Mouse (Mus musculus) embryonic facial prominence, embryonic 14.5 days (tissue): ENCODE data around the gene Adgra3. TPM values are rescaled to one million over a fixed set of nuclear protein-coding genes. Genes with fewer than 3 reads are reported as not detected.
A peak's percentile ranks its signal among the peaks of the same experiment; 100 is the strongest.

Experiments
- ATAC-seq: fragments of 200-750 bp; cut with Nextera tagmentation; 2 replicates; pipeline ENCODE4 v1.8.0; 2017; ENCODE audit warnings: low read depth, moderate number of reproducible peaks, moderate TSS enrichment
- DNase-seq: peaks from one replicate; pipeline ENCODE4 v3.0.0-alpha.2; 2015; ENCODE audit warnings: low spot score
- H3K27ac ChIP-seq: fragments of 300-500 bp; sonication (generic); replicated peaks from 2 replicates; pipeline ENCODE4 v1.5.1; 2014; ENCODE audit warnings: low read depth, mild to moderate bottlenecking, low read length, moderate library complexity
- H3K27me3 ChIP-seq: fragments of 300-500 bp; sonication (generic); replicated peaks from 2 replicates; pipeline ENCODE4 v1.6.1; 2014; ENCODE audit warnings: low read length; ENCODE audit not compliant: control insufficient read depth, insufficient read depth
- H3K36me3 ChIP-seq: fragments of 300-500 bp; sonication (generic); 2 replicates; pipeline ENCODE4 v1.6.1; 2014; ENCODE audit warnings: low read length, mixed read lengths; ENCODE audit not compliant: control insufficient read depth, insufficient read depth
- H3K4me1 ChIP-seq: fragments of 300-500 bp; sonication (generic); 2 replicates; pipeline ENCODE4 v1.6.1; 2014; ENCODE audit warnings: antibody characterized with exemption, low read length; ENCODE audit not compliant: control insufficient read depth, insufficient read depth
- H3K4me2 ChIP-seq: fragments of 300-500 bp; sonication (generic); 2 replicates; pipeline ENCODE4 v1.6.1; 2014; ENCODE audit warnings: low read depth, mild to moderate bottlenecking, low read length, moderate library complexity, mixed read lengths
- H3K4me3 ChIP-seq: fragments of 300-500 bp; sonication (generic); 2 replicates; pipeline ENCODE4 v1.5.1; 2014; ENCODE audit warnings: low read depth, mild to moderate bottlenecking, low read length
- H3K9ac ChIP-seq: fragments of 300-500 bp; sonication (generic); 2 replicates; pipeline ENCODE4 v1.6.1; 2014; ENCODE audit warnings: low read depth, mild to moderate bottlenecking, low read length, moderate library complexity, mixed read lengths
- H3K9me3 ChIP-seq: fragments of 300-500 bp; sonication (generic); 2 replicates; pipeline ENCODE4 v1.6.1; 2016; ENCODE audit warnings: low read length; ENCODE audit not compliant: control insufficient read depth
- WGBS: fragments of 180-500 bp; shearing (Covaris S2); extraction: QIAGEN DNeasy Blood & Tissue Kit; methylation state at CpG from one replicate; pipeline ENCODE4 v1.1.7; 2014; 5-methylcytosine and 5-hydroxymethylcytosine counted together
- polyA plus RNA-seq: library from polyadenylated mRNA; unstranded; fragments of >200 nt; fragmentation: Nextera tagmentation; extraction: Ambion mirVana; gene quantifications from 2 replicates; pipeline ENCODE4 v1.2.1, GENCODE M21; 2014

Gene Adgra3
- polyA plus RNA-seq, 1 experiment from 2014 or later, result 38.3 TPM

DNA sequence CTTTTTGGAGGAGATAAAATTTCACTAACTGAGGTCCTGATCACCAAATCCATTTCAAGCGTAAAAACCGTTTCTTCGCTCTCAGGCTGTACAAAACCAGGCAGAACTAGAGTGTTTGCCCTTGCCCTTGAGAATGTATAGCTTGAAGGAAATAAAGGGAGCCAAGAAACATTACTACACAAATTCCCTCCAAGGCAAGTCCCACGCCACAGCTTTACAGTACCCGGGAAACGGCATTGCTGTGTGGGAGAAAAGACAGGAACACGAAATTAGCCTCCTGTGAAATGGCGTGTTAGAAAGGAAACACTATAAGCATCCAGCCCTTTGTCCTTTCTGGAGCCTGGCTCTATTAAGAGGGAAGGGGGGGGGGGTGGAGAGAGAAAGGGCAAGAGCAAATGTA lies 21.1 kb downstream of the Adgra3 start:
- 69% methylated on average over 8 of the region's 8 CpGs for WGBS
- no peaks in the 10 kb centered on the region for H3K27me3 ChIP-seq
- no peak for DNase-seq
- no peak overlapping the region for H3K4me2 ChIP-seq
- H3K4me1 ChIP-seq, result peaks cover 44% of the 10 kb centered on the region
- no peak overlapping the region; the same call in 1 of the 2 replicates for H3K27ac ChIP-seq
- no peak for ATAC-seq
- H3K9ac ChIP-seq, result no peak overlapping the region
- no peak overlapping the region for H3K4me3 ChIP-seq
- no peaks in the 10 kb centered on the region for H3K36me3 ChIP-seq
- H3K9me3 ChIP-seq, result no peaks in the 10 kb centered on the region

DNA sequence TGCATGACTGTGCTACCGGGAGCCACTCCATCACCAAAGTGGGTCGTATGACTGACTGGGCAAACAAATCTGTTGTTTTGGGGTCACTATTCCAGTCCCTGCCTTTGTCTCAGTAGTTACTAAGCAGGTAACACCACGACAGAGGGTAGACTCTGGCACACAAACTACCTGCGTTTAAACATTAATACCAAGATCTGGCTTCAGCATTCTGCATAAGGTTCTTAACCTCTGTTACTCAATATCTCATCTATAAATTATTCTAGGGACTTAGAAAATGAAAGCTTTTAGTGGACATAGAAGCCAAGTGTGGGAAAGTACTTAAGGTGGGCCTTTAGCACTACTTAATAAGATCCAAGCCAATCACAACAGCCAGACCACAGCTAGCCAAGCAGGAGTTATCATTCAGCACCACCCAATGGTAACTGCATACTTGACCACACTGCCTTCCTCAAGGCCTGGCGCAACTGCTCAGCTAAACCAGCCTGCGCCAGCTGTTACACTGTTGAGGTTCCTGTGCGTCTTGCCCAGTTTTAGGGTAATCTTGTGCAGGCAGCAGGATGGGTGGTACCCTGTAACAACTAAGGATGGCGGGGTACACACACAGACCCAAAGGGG lies 23.8 kb downstream of the Adgra3 start:
- peaks cover 42% of the 10 kb centered on the region for H3K4me1 ChIP-seq
- no peak overlapping the region for H3K4me2 ChIP-seq
- no peak for DNase-seq
- no peaks in the 10 kb centered on the region for H3K9me3 ChIP-seq
- H3K27ac ChIP-seq, result no peak overlapping the region
- H3K4me3 ChIP-seq, result no peak overlapping the region
- no peak overlapping the region for H3K9ac ChIP-seq
- H3K27me3 ChIP-seq, result no peaks in the 10 kb centered on the region
- 83% methylated on average over 8 of the region's 8 CpGs for WGBS
- no peaks in the 10 kb centered on the region for H3K36me3 ChIP-seq
- no peak for ATAC-seq

DNA sequence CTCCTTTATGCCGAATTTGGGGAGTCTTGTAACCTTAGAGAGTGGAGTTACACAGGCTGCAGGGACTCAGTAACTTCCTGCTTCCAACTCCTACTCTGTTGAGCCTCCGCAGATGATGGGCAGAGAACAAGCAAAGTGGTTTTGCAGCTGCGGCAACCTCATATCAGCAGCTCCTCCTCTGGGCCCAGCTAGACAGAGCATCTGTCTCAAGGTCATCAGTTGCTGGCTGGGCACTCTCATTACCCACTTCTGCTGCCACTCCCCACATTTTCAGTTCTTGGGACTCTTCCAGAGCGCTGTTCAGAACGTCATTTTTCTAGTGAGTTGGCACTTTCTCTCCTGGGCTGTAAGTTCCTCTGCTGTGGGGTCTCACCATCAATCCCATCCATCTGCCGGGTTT lies 24.6 kb downstream of the Adgra3 start:
- WGBS, result 58% methylated on average over 6 of the region's 6 CpGs
- no peak overlapping the region for H3K27ac ChIP-seq
- peaks cover 44% of the 10 kb centered on the region for H3K4me1 ChIP-seq
- DNase-seq, result peak; percentile 53
- no peaks in the 10 kb centered on the region for H3K9me3 ChIP-seq
- H3K36me3 ChIP-seq, result no peaks in the 10 kb centered on the region
- no peak overlapping the region for H3K4me2 ChIP-seq
- H3K9ac ChIP-seq, result no peak overlapping the region
- no peaks in the 10 kb centered on the region for H3K27me3 ChIP-seq
- ATAC-seq, result peak; percentile 51; the same call in 1 of the 2 replicates
- H3K4me3 ChIP-seq, result no peak overlapping the region

DNA sequence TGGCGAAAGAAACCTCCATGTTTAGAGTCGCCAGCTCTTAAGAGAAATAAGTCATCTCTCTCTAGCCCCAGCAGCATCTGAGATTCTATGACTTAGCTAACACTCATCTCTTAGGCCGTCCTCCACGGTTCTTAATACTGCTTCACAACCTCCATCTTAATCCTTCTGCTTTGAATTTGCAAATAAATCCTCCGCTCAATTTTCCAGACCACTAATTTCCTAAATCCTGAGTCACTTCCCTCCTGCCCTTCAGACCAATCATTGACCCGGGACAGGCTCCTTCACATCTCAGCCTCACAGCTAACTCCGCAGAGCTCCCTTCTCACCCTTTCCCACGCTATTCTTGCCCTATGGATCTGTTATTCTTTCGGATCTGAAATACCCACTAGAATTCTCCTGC lies 25.1 kb downstream of the Adgra3 start:
- no peaks in the 10 kb centered on the region for H3K9me3 ChIP-seq
- WGBS, result 63% methylated on average over 9 of the region's 9 CpGs

DNA sequence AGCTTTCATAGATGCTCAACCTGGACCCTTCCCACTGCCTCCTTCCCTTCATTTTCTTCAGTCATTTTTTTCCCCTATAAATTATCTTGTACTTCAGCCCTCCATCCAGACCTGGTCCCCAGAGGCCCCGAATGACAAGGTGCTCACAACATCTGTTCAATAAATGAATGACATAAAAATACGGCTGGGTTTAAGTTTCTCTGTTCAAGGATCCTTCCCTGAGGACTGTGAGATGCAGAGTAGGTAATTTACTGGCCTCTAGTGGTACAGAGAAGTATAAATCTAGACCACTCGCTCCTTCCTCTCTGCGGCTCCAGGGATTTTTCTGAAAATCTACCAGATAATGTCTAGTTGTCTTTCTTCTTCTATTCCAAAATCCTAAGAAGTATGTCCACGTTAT lies 26.5 kb downstream of the Adgra3 start:
- Histone ChIP-seq H3K4me2 (no peak overlapping the region), H3K27me3 (no peaks in the 10 kb centered on the region), H3K9ac (no peak overlapping the region), H3K4me3 (no peak overlapping the region), H3K4me1 (peaks cover 42% of the 10 kb centered on the region), H3K9me3 (no peaks in the 10 kb centered on the region), H3K27ac (no peak overlapping the region; the same call in 1 of the 2 replicates), H3K36me3 (no peaks in the 10 kb centered on the region)
- ATAC-seq (peak; percentile 44; the same call in 1 of the 2 replicates), DNase-seq (no peak)
- WGBS, result 47% methylated on average over 5 of the region's 5 CpGs

More for the DNA sequence above, 25.1 kb downstream of the Adgra3 start:
- Histone ChIP-seq H3K4me1 (peaks cover 42% of the 10 kb centered on the region), H3K27ac (no peak overlapping the region), H3K27me3 (no peaks in the 10 kb centered on the region), H3K9ac (no peak overlapping the region), H3K4me2 (no peak overlapping the region), H3K4me3 (no peak overlapping the region), H3K36me3 (no peaks in the 10 kb centered on the region)
- DNase-seq, result no peak
- no peak for ATAC-seq

DNA sequence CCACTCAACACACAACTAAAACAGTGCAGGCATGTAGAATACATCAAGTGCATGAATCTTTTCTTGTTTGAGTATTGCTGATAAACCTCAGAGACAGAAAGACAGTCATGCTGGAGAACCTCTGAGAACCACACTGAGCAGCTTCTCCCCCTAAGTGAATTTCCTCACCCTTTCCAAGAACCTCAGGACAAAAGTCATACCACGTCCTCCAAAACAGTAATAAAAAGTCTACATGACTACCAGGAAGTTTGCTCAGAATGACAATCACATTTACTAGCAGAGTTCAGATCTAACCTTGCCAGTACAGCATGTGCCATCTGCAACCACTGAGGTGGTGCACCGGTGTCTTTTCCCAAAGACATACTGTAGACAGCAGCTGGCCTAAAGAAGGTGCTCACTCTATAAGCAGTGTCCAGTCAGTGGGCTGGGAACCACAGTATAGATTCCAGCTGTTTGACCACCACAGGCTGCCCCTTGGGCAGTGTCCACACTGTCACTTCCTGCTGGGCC lies 27.0 kb downstream of the Adgra3 start:
- no peak overlapping the region for H3K4me2 ChIP-seq
- DNase-seq (no peak), ATAC-seq (0 out of 2 replicates have a peak, but pooled peaks have one; percentile 4)
- 91% methylated on average over 2 of the region's 2 CpGs for whole genome bisulfite sequencing
- peaks cover 43% of the 10 kb centered on the region for H3K4me1 ChIP-seq
- H3K9me3 ChIP-seq, result no peaks in the 10 kb centered on the region
- H3K9ac ChIP-seq, result no peak overlapping the region
- no peaks in the 10 kb centered on the region for H3K36me3 ChIP-seq
- no peak overlapping the region for H3K27ac ChIP-seq
- no peaks in the 10 kb centered on the region for H3K27me3 ChIP-seq
- H3K4me3 ChIP-seq, result no peak overlapping the region

DNA sequence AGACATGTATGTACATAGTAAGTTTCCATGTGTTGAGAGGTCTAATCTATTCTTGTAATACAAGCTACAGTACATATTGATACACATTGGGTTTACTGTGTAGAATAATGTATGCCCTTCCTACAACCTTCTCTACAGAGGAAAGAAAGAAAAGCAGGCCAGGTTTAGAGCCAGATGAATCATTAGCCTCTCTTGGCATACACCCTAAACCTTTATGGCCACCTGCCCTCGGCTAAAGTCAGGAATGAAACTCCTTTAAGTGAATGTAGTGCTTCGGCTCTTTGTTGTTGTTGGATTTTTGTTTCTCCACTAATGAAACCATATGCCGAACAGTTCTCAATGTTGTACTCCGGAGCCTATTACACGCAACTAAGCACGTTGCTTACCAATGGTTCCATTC lies 27.5 kb downstream of the Adgra3 start:
- Histone ChIP-seq H3K27ac (no peak overlapping the region), H3K4me3 (no peak overlapping the region), H3K9me3 (no peaks in the 10 kb centered on the region), H3K9ac (no peak overlapping the region), H3K36me3 (no peaks in the 10 kb centered on the region), H3K4me2 (no peak overlapping the region), H3K4me1 (peaks cover 45% of the 10 kb centered on the region), H3K27me3 (no peaks in the 10 kb centered on the region)
- ATAC-seq, result no peak
- 86% methylated on average over 6 of the region's 6 CpGs for WGBS
- no peak for DNase-seq

DNA sequence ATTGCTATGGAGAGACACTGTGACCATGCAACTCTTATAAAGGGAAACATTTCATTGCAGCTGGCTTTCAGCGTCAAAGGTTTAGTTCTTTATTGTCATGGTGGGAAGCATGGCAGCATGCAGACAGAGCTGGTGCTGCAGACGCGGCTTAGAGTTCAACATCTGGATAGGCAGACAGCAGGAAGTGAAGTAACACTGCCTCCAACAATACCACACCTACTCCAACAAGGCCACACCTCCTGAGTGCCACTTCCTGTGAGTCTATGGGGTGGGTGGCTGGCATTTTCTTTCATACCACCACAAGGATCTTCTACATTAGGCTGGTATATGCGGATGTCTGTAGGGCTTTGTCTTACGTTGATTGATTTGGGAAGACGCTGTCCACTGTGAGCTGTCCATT lies 29.1 kb downstream of the Adgra3 start:
- Histone ChIP-seq H3K4me1 (peaks cover 40% of the 10 kb centered on the region), H3K9ac (no peak overlapping the region), H3K9me3 (no peaks in the 10 kb centered on the region), H3K27ac (no peak overlapping the region), H3K27me3 (no peaks in the 10 kb centered on the region), H3K36me3 (peaks cover 4% of the 10 kb centered on the region; the same call in 1 of the 2 replicates), H3K4me2 (no peak overlapping the region), H3K4me3 (no peak overlapping the region)
- 89% methylated on average over 6 of the region's 6 CpGs for WGBS
- DNase-seq (no peak), ATAC-seq (no peak)

DNA sequence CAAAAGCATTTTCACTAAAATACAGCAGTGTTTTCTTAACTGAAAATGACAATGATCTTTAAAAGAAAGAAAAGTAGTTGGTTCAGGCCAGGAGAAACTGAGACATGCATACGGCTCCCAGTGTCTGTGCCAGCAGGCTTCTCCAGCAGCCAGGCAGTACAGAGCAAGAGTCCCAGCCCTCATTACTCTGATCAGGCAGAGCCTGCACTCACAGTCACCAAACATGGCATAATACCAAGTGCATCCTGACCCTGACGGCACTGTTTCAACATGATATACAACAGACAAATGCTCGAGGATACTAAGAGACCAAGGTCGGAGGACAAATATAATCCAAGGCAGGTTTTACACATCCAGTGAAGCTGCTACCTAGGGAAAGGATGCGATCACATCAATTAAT lies 31.2 kb downstream of the Adgra3 start:
- ATAC-seq (no peak), DNase-seq (no peak)
- Histone ChIP-seq H3K27ac (no peak overlapping the region; the same call in 1 of the 2 replicates), H3K27me3 (no peaks in the 10 kb centered on the region), H3K36me3 (peaks cover 23% of the 10 kb centered on the region), H3K4me3 (no peak overlapping the region), H3K9me3 (no peaks in the 10 kb centered on the region), H3K4me2 (no peak overlapping the region), H3K4me1 (peaks cover 25% of the 10 kb centered on the region), H3K9ac (no peak overlapping the region)
- 70% methylated on average over 5 of the region's 5 CpGs for WGBS
